Mouse (Mus musculus): ENCODE data around the gene Cmtm4. TPM values are rescaled to one million over a fixed set of nuclear protein-coding genes. Genes with fewer than 3 reads are reported as not detected.
A peak's percentile ranks its signal among the peaks of the same experiment; 100 is the strongest.
"Not testable (repeated sequence)": the region's sequence is repeated elsewhere in the genome, so short reads cannot be mapped to it uniquely, and the experiment has no call there.

Cmtm4 gene
- polyA plus RNA-seq, 1 experiment from 2014 or later = 3.2 TPM

- H3K4me2 ChIP-seq (ENCODE audit: low read depth); H3K4me1 ChIP-seq (ENCODE audit: control insufficient read depth, insufficient read depth, low read length); H3K36me3 ChIP-seq (ENCODE audit: control insufficient read depth, insufficient read depth, low read length); DNase-seq (ENCODE audit: low spot score); H3K9me3 ChIP-seq (ENCODE audit: control insufficient read depth, low read length); H3K4me3 ChIP-seq (ENCODE audit: low read depth, low read length); H3K27ac ChIP-seq (ENCODE audit: low read depth, low read length); ATAC-seq (ENCODE audit: insufficient read depth, low FRiP score, low TSS enrichment); H3K27me3 ChIP-seq (ENCODE audit: control insufficient read depth, insufficient read depth, low read length); H3K9ac ChIP-seq (ENCODE audit: low read length): not testable (repeated sequence)
- 49% methylated on average over 6 of the region's 6 CpGs for WGBS
Observed at GRCm38 (mm10) chr8:104308341-104308740, 87.3 kb downstream of the Cmtm4 start.

GRCm38 (mm10) chr8:104304962-104305361 is 90.6 kb downstream of the Cmtm4 start:
- no peaks in the 10 kb centered on the region for H3K4me1 ChIP-seq (ENCODE audit: control insufficient read depth, insufficient read depth, low read length)
- no peak overlapping the region for H3K27ac ChIP-seq (ENCODE audit: low read depth, low read length)
- H3K9me3 ChIP-seq (ENCODE audit: control insufficient read depth, low read length) = no peaks in the 10 kb centered on the region
- no peak for ATAC-seq (ENCODE audit: insufficient read depth, low FRiP score, low TSS enrichment)
- DNase-seq (ENCODE audit: low spot score) = no peak
- 87% methylated on average over 11 of the region's 11 CpGs for WGBS
- H3K9ac ChIP-seq (ENCODE audit: low read length) = no peak overlapping the region
- no peak overlapping the region for H3K4me2 ChIP-seq (ENCODE audit: low read depth)
- H3K4me3 ChIP-seq (ENCODE audit: low read depth, low read length) = no peak overlapping the region
- H3K36me3 ChIP-seq (ENCODE audit: control insufficient read depth, insufficient read depth, low read length) = no peaks in the 10 kb centered on the region
- no peaks in the 10 kb centered on the region for H3K27me3 ChIP-seq (ENCODE audit: control insufficient read depth, insufficient read depth, low read length)

- not testable (repeated sequence) for H3K4me3 ChIP-seq (ENCODE audit: low read depth, low read length); H3K4me1 ChIP-seq (ENCODE audit: control insufficient read depth, insufficient read depth, low read length); H3K9ac ChIP-seq (ENCODE audit: low read length); H3K9me3 ChIP-seq (ENCODE audit: control insufficient read depth, low read length); H3K36me3 ChIP-seq (ENCODE audit: control insufficient read depth, insufficient read depth, low read length); H3K27ac ChIP-seq (ENCODE audit: low read depth, low read length); H3K27me3 ChIP-seq (ENCODE audit: control insufficient read depth, insufficient read depth, low read length); ATAC-seq (ENCODE audit: insufficient read depth, low FRiP score, low TSS enrichment); H3K4me2 ChIP-seq (ENCODE audit: low read depth); DNase-seq (ENCODE audit: low spot score)
- WGBS = 93% methylated on average over 4 of the region's 4 CpGs
Observed at GRCm38 (mm10) chr8:104302536-104302935, 93.1 kb downstream of the Cmtm4 start.

GRCm38 (mm10) chr8:104301577-104301976 is 94.0 kb downstream of the Cmtm4 start:
- not testable (repeated sequence) for H3K9ac ChIP-seq (ENCODE audit: low read length); H3K9me3 ChIP-seq (ENCODE audit: control insufficient read depth, low read length); H3K27me3 ChIP-seq (ENCODE audit: control insufficient read depth, insufficient read depth, low read length); H3K4me3 ChIP-seq (ENCODE audit: low read depth, low read length); H3K36me3 ChIP-seq (ENCODE audit: control insufficient read depth, insufficient read depth, low read length); H3K4me1 ChIP-seq (ENCODE audit: control insufficient read depth, insufficient read depth, low read length); H3K27ac ChIP-seq (ENCODE audit: low read depth, low read length); H3K4me2 ChIP-seq (ENCODE audit: low read depth)
- DNase-seq (ENCODE audit: low spot score) (peak; percentile 26), ATAC-seq (ENCODE audit: insufficient read depth, low FRiP score, low TSS enrichment) (peak; percentile 67; the same call in 1 of the 2 replicates)
- 10% methylated on average over 3 of the region's 3 CpGs for WGBS

Other genes with a start within 250 kb of the Cmtm4 start
- gene Bean1, start 225.4 kb downstream of the Cmtm4 start, polyA plus RNA-seq (2014; fragmentation: Nextera tagmentation; extraction: Ambion mirVana) = 1.7 and 2.1 TPM in 2 replicates
- 34.4 and 36.4 TPM in 2 replicates for gene Tk2, start 147.2 kb downstream of the Cmtm4 start, polyA plus RNA-seq (2014; fragmentation: Nextera tagmentation; extraction: Ambion mirVana)
- gene Cklf, start 144.9 kb downstream of the Cmtm4 start, polyA plus RNA-seq (2014; fragmentation: Nextera tagmentation; extraction: Ambion mirVana) = 30.8 and 35.3 TPM in 2 replicates
- gene Cmtm2a, start 102.6 kb downstream of the Cmtm4 start, polyA plus RNA-seq (2014; fragmentation: Nextera tagmentation; extraction: Ambion mirVana) = not detected in 2 replicates
- gene Gm45711, start 85.7 kb downstream of the Cmtm4 start, polyA plus RNA-seq (2014; fragmentation: Nextera tagmentation; extraction: Ambion mirVana) = not detected in 2 replicates
- not detected in 2 replicates for gene Cmtm1, start 85.7 kb downstream of the Cmtm4 start, polyA plus RNA-seq (2014; fragmentation: Nextera tagmentation; extraction: Ambion mirVana)
- not detected in 2 replicates for gene Gm11020, start 74.2 kb downstream of the Cmtm4 start, polyA plus RNA-seq (2014; fragmentation: Nextera tagmentation; extraction: Ambion mirVana)
- not detected in 2 replicates for gene Cmtm2b, start 73.6 kb downstream of the Cmtm4 start, polyA plus RNA-seq (2014; fragmentation: Nextera tagmentation; extraction: Ambion mirVana)
- gene Cmtm3, start 56.4 kb downstream of the Cmtm4 start, polyA plus RNA-seq (2014; fragmentation: Nextera tagmentation; extraction: Ambion mirVana) = 84.6 and 90.8 TPM in 2 replicates
- gene Dync1li2, start 47.2 kb upstream of the Cmtm4 start, polyA plus RNA-seq (2014; fragmentation: Nextera tagmentation; extraction: Ambion mirVana) = 78.2 and 82.2 TPM in 2 replicates
- 0.25 and 0.34 TPM in 2 replicates for gene Terb1, start 114.1 kb upstream of the Cmtm4 start, polyA plus RNA-seq (2014; fragmentation: Nextera tagmentation; extraction: Ambion mirVana)
- gene Nae1, start 138.8 kb upstream of the Cmtm4 start, polyA plus RNA-seq (2014; fragmentation: Nextera tagmentation; extraction: Ambion mirVana) = 119 and 125 TPM in 2 replicates
- 1.2 and 1.4 TPM in 2 replicates for gene Car7, start 138.9 kb upstream of the Cmtm4 start, polyA plus RNA-seq (2014; fragmentation: Nextera tagmentation; extraction: Ambion mirVana)
- gene Pdp2, start 195.6 kb upstream of the Cmtm4 start, polyA plus RNA-seq (2014; fragmentation: Nextera tagmentation; extraction: Ambion mirVana) = 17.8 and 20.0 TPM in 2 replicates
- gene Cdh16, start 228.6 kb upstream of the Cmtm4 start, polyA plus RNA-seq (2014; fragmentation: Nextera tagmentation; extraction: Ambion mirVana) = 0.80 TPM in 1 of 2 replicates, not detected in the other
- 2.9 and 4.3 TPM in 2 replicates for gene Rrad, start 235.5 kb upstream of the Cmtm4 start, polyA plus RNA-seq (2014; fragmentation: Nextera tagmentation; extraction: Ambion mirVana)
- 96.9 and 99.1 TPM in 2 replicates for gene Ciao2b, start 246.2 kb upstream of the Cmtm4 start, polyA plus RNA-seq (2014; fragmentation: Nextera tagmentation; extraction: Ambion mirVana)